Mouse (Mus musculus) limb, embryonic 15.5 days (tissue): ENCODE measurements around the gene Wdr47. TPM values are rescaled to one million over a fixed set of nuclear protein-coding genes. Genes with fewer than 3 reads are reported as not detected.
A peak's percentile ranks its signal among the peaks of the same experiment; 100 is the strongest.

ENCODE experiments used
- ATAC-seq: fragments of 200-750 bp; cut with Nextera tagmentation; 2 replicates; pipeline ENCODE4 v1.8.0; 2017; ENCODE audit warnings: low read depth, moderate TSS enrichment; ENCODE audit not compliant: insufficient number of reproducible peaks, low FRiP score, low TSS enrichment
- H3K27ac ChIP-seq: fragments of 300-500 bp; sonication (generic); 2 replicates; pipeline ENCODE4 v1.5.1; 2015; ENCODE audit warnings: moderate library complexity, mild to moderate bottlenecking, inconsistent platforms
- H3K27me3 ChIP-seq: fragments of 300-500 bp; sonication (generic); 2 replicates; pipeline ENCODE4 v1.6.1; 2015; ENCODE audit warnings: inconsistent platforms
- H3K36me3 ChIP-seq: fragments of 300-500 bp; sonication (generic); 2 replicates; pipeline ENCODE4 v1.6.1; 2015; ENCODE audit warnings: inconsistent platforms
- H3K4me1 ChIP-seq: fragments of 300-500 bp; sonication (generic); 2 replicates; pipeline ENCODE4 v1.6.1; 2015; ENCODE audit warnings: inconsistent platforms
- H3K4me2 ChIP-seq: fragments of 300-500 bp; sonication (generic); 2 replicates; pipeline ENCODE4 v1.6.1; 2015; ENCODE audit warnings: mild to moderate bottlenecking, inconsistent platforms
- H3K4me3 ChIP-seq: fragments of 300-500 bp; sonication (generic); 2 replicates; pipeline ENCODE4 v1.5.1; 2015; ENCODE audit warnings: mild to moderate bottlenecking, inconsistent platforms
- H3K9ac ChIP-seq: fragments of 300-500 bp; sonication (generic); 2 replicates; pipeline ENCODE4 v1.6.1; 2015; ENCODE audit warnings: inconsistent platforms
- H3K9me3 ChIP-seq: fragments of 300-500 bp; sonication (generic); 2 replicates; pipeline ENCODE4 v1.6.1; 2016; ENCODE audit warnings: inconsistent platforms
- WGBS: fragments of 180-500 bp; shearing (Covaris S2); methylation state at CpG from one replicate; pipeline ENCODE4 v1.1.7; 2015; 5-methylcytosine and 5-hydroxymethylcytosine counted together
- polyA plus RNA-seq: library from polyadenylated mRNA; unstranded; fragments of >200 nt; fragmentation: Nextera tagmentation; extraction: Ambion mirVana; gene quantifications from 2 replicates; pipeline ENCODE4 v1.2.1, GENCODE M21; 2015

Gene Wdr47
- polyA plus RNA-seq, 1 experiment from 2014 or later: 18.1 TPM

- ATAC-seq: peak; percentile 97
- no peaks in the 10 kb centered on the region for H3K36me3 ChIP-seq
- peak within 1 kb of the TSS; percentile 72 for H3K4me3 ChIP-seq
- under 1% methylated on average over 42 of the region's 42 CpGs for WGBS
- no peaks in the 10 kb centered on the region for H3K9me3 ChIP-seq
- H3K9ac ChIP-seq: peak within 1 kb of the TSS; percentile 79
- peaks cover 18% of the 10 kb centered on the region for H3K4me1 ChIP-seq
- H3K27ac ChIP-seq: peak within 1 kb of the TSS; percentile 85
- H3K4me2 ChIP-seq: peak within 1 kb of the TSS; percentile 73
- H3K27me3 ChIP-seq: no peaks in the 10 kb centered on the region
Observed at GRCm38 (mm10) chr3:108571443-108572294, 19.4 kb upstream of the Wdr47 start, which contains the start of gene Taf13. Taf13 (plus strand) TSS chr3:108571698.

DNA sequence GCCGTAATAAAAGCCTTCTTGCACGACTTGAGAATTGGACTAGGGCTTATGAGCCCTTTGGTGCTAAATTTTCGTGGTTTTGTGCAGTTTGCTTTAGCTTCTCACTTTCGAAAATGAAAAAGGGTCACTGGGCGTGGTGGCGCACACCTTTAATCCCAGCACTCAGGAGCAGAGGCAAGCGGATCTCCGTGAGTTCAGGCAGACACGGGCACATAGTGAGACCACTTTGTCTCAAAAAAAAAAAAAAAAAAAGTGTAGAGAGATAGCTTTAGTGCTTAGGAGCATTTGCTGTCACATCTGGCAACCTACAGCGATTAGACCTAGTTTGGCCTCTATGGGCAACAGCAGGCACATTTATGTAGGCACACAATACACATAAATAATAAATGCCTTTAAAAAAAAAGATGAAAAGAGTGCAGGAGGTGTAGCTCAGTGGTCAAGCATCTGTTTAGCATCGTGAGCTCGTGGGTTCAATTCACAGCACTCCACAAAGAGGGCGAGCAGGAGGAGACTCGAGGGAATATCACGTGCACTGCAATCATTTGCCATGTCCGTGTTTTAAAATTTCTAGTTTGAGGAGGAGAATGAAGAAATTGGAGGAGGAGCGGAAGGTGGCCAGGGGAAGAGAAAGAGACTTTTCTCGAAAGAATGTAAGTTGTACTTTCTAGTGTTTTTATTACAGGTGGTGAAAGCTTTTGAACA, 18.6 kb upstream of the Wdr47 start:
- H3K36me3 ChIP-seq: no peaks in the 10 kb centered on the region
- H3K9me3 ChIP-seq: no peaks in the 10 kb centered on the region
- peak overlapping the region; percentile 73 for H3K4me2 ChIP-seq
- 38% methylated on average over 18 of the region's 18 CpGs for WGBS
- no peak for ATAC-seq
- H3K27ac ChIP-seq: peak overlapping the region; percentile 85; the same call in 1 of the 2 replicates
- no peaks in the 10 kb centered on the region for H3K27me3 ChIP-seq
- H3K4me1 ChIP-seq: peaks cover 18% of the 10 kb centered on the region
- peak overlapping the region; percentile 79 for H3K9ac ChIP-seq
- H3K4me3 ChIP-seq: peak overlapping the region; percentile 72

DNA sequence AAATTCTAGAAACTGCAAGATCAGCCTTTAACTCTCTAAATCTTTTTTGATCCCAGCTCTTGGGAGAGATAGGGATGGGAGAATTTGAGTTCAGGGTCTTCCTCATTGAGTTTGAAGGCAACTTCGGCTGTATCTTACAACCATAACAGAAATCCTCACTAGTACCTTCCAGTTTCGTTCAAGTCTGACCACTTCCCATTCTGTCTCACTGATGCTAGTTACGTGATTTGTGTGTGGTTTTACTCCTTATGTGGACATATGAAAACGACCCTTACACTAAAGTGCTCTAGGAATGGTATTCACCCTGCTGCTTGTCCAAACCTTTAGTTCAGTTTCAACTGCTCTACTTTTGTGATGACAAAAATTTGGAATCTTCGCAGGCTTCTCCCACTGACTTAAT, 17.1 kb upstream of the Wdr47 start:
- Histone ChIP-seq H3K27ac (no peak overlapping the region), H3K4me2 (no peak overlapping the region), H3K27me3 (no peaks in the 10 kb centered on the region), H3K9ac (no peak overlapping the region), H3K9me3 (no peaks in the 10 kb centered on the region), H3K4me1 (peaks cover 18% of the 10 kb centered on the region), H3K36me3 (peaks cover 8% of the 10 kb centered on the region; the same call in 1 of the 2 replicates), H3K4me3 (no peak overlapping the region)
- ATAC-seq: no peak
- WGBS: 84% methylated on average over 5 of the region's 5 CpGs

DNA sequence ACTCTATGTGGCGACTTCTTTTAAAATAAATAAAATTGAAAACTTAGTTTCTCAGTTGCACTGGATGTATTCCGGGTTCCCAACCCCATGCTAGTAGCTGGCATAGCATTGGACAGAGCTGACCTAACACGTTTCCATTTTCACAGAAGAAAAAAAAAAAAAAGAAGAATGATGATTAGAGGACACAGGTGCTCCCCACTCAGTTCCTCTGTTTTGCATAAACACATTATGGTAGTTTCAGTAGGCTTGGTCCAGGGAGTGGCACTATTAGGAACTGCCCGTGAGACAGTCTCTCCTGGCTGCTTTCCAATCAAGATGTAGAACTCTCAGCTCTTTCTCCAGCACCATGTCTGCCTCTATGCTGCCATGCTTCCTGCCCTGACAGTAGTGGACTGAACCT, 6.5 kb upstream of the Wdr47 start:
- 81% methylated on average over 4 of the region's 4 CpGs for WGBS
- ATAC-seq: no peak
- H3K27ac ChIP-seq: no peak overlapping the region

DNA sequence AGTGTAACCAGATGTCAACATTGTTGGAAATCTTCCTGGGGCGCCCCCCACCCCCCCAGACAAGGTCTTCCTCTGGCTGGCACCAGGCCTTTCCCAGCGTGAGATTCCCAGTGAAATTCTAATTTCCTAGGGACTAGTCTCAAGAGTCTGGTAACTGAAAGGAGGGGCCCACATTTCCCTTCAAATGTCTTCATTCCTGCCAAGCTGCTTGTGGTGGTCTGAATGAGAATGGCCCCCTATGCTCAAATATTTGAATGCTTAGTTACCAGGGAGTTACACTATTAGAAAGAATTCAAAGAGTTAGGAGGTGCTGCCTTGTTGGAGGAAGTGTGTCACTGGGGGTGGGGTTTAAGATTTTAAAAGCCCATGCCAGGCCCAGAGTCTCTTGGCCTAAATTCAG, 2.6 kb upstream of the Wdr47 start:
- no peak overlapping the region for H3K4me3 ChIP-seq
- WGBS: 31% methylated on average over 2 of the region's 2 CpGs
- no peak overlapping the region for H3K27ac ChIP-seq
- H3K4me2 ChIP-seq: no peak overlapping the region
- peaks cover 11% of the 10 kb centered on the region for H3K4me1 ChIP-seq
- H3K36me3 ChIP-seq: no peaks in the 10 kb centered on the region
- H3K9ac ChIP-seq: no peak overlapping the region
- no peak for ATAC-seq
- no peaks in the 10 kb centered on the region for H3K27me3 ChIP-seq
- H3K9me3 ChIP-seq: no peaks in the 10 kb centered on the region

More for the DNA sequence above, 6.5 kb upstream of the Wdr47 start:
- Histone ChIP-seq H3K36me3 (no peaks in the 10 kb centered on the region), H3K4me2 (no peak overlapping the region), H3K9ac (no peak overlapping the region), H3K27me3 (no peaks in the 10 kb centered on the region), H3K4me1 (no peaks in the 10 kb centered on the region), H3K4me3 (no peak overlapping the region), H3K9me3 (no peaks in the 10 kb centered on the region)

GRCm38 (mm10) chr3:108591530-108592522, 747 bp downstream of the Wdr47 start:
- Histone ChIP-seq H3K36me3 (no peaks in the 10 kb centered on the region), H3K4me2 (peak overlapping the region; percentile 98), H3K9ac (peak overlapping the region; percentile 79), H3K9me3 (no peaks in the 10 kb centered on the region), H3K27me3 (no peaks in the 10 kb centered on the region), H3K4me3 (peak overlapping the region; percentile 95), H3K27ac (peak overlapping the region; percentile 75), H3K4me1 (peaks cover 11% of the 10 kb centered on the region)
- WGBS: under 1% methylated on average over 61 of the region's 61 CpGs
- peak; percentile 62 for ATAC-seq

- H3K9ac ChIP-seq: no peak overlapping the region
- H3K4me3 ChIP-seq: no peak overlapping the region
- no peaks in the 10 kb centered on the region for H3K9me3 ChIP-seq
- H3K36me3 ChIP-seq: 0 out of 2 replicates have a peak, but pooled peaks cover 4% of the 10 kb centered on the region
- WGBS: 63% methylated on average over 3 of the region's 3 CpGs
- no peak for ATAC-seq
- H3K27ac ChIP-seq: no peak overlapping the region
- no peaks in the 10 kb centered on the region for H3K4me1 ChIP-seq
- H3K27me3 ChIP-seq: no peaks in the 10 kb centered on the region
- H3K4me2 ChIP-seq: no peak overlapping the region
Observed at GRCm38 (mm10) chr3:108608906-108609305, 17.8 kb downstream of the Wdr47 start.

- no peak overlapping the region for H3K4me3 ChIP-seq
- ATAC-seq: no peak
- H3K27ac ChIP-seq: no peak overlapping the region
- H3K4me1 ChIP-seq: no peaks in the 10 kb centered on the region
- WGBS: 86% methylated on average over 5 of the region's 5 CpGs
- no peak overlapping the region for H3K9ac ChIP-seq
- no peak overlapping the region for H3K4me2 ChIP-seq
- peaks cover 9% of the 10 kb centered on the region; the same call in 1 of the 2 replicates for H3K36me3 ChIP-seq
- no peaks in the 10 kb centered on the region for H3K9me3 ChIP-seq
- no peaks in the 10 kb centered on the region for H3K27me3 ChIP-seq
Observed at GRCm38 (mm10) chr3:108634761-108635160, 43.7 kb downstream of the Wdr47 start.

DNA sequence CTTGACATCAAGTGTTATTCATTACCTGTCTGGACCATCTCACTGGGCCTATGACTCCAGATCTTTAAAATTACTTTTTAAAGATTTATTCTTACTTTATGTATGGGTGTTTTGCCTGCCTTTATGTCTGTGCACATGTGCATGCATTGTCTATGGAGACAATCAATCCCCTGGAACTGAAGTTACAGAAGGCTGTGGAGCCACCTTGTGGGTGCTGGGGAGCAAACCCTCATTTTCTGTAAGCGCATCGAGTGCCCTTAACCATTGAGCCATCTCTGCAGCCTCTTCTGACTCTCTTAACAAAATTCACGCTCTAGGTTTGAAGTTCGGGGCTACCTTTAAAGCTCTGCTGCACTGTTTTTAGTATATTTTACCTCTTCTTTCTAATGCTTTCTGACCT, 48.3 kb downstream of the Wdr47 start:
- Histone ChIP-seq H3K27me3 (no peaks in the 10 kb centered on the region), H3K9me3 (no peaks in the 10 kb centered on the region), H3K4me2 (no peak overlapping the region), H3K27ac (no peak overlapping the region), H3K4me1 (no peaks in the 10 kb centered on the region), H3K9ac (no peak overlapping the region), H3K36me3 (peaks cover 19% of the 10 kb centered on the region; the same call in 1 of the 2 replicates), H3K4me3 (no peak overlapping the region)
- 65% methylated on average over 4 of the region's 4 CpGs for WGBS
- no peak for ATAC-seq

GRCm38 (mm10) chr3:108640998-108641397, 49.9 kb downstream of the Wdr47 start:
- Histone ChIP-seq H3K4me1 (no peaks in the 10 kb centered on the region), H3K27ac (no peak overlapping the region), H3K4me2 (no peak overlapping the region), H3K9ac (no peak overlapping the region), H3K9me3 (no peaks in the 10 kb centered on the region), H3K27me3 (no peaks in the 10 kb centered on the region), H3K4me3 (no peak overlapping the region), H3K36me3 (peaks cover 32% of the 10 kb centered on the region)
- ATAC-seq: no peak
- WGBS: 81% methylated on average over 4 of the region's 4 CpGs

DNA sequence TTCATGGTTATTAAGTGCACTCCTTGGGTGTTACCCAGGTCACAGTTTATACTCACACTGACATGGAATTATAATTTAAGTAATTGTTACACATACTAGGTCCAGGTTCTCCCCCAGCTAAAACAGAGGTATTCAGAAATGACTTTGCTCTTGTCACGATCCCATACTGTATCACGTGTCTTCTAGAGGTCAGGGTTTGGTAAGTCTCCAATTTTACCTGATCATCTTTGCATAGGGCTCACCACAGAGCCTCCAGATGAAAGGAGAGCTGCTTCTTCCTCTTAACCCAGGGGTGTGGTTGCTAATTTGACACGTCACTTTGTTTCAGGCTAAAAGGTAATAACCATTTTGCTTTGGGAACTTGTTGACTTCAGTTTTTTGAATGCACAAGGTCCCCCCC, 53.8 kb downstream of the Wdr47 start:
- ATAC-seq: no peak
- no peak overlapping the region for H3K4me3 ChIP-seq
- H3K36me3 ChIP-seq: peaks cover 26% of the 10 kb centered on the region
- H3K9ac ChIP-seq: no peak overlapping the region
- no peak overlapping the region for H3K27ac ChIP-seq
- no peaks in the 10 kb centered on the region for H3K27me3 ChIP-seq
- 86% methylated on average over 3 of the region's 3 CpGs for WGBS
- no peak overlapping the region for H3K4me2 ChIP-seq
- H3K9me3 ChIP-seq: no peaks in the 10 kb centered on the region
- no peaks in the 10 kb centered on the region; the same call in 1 of the 2 replicates for H3K4me1 ChIP-seq
